In the genomic region with DNA sequence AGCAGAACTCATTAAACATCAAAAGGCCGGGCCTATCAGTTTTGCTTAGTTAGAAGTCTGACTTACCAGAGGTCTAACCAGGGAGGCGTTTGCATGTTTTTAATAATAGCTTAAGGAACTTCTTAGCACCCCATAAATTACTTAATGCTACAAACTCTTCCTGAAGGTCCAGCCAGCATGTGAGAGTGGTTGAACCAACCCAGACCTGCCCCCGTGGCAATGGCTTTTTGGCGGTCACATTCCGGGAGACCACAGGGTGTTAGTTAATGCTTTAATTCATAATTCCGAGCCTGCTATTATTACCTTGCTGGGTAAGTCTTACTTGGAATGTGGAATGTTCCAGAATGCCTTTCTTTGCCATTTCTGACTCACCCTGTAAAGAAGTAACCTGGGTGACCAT, we compare ENCODE assay signal across 11 mouse cellular contexts.
DNase-seq lines count a peak whose midpoint lies in the region; ATAC-seq and TF ChIP-seq lines count a peak whose summit lies in the region.
"Had no signal": no experiment of that assay in that cellular context is flagged by ENCODE, and none has a peak within 500 bp of the region (broad histone marks: within the 10 kb centered on the region; RNA-seq: fewer than 3 reads in every experiment).

No protein-coding gene starts in this region.

- no peak overlapping the region for H3K27ac ChIP-seq in forebrain, embryonic 14.5 days (ENCODE audit: low read depth, low read length)
- H3K27ac ChIP-seq in forebrain, embryonic 11.5 days (ENCODE audit: low read depth, low read length): no peak overlapping the region
- no peak overlapping the region for H3K27ac ChIP-seq in lung, embryonic 14.5 days (ENCODE audit: low read depth)
- H3K27ac ChIP-seq in embryonic fibroblast, embryonic 13.5 days (ENCODE audit: insufficient read depth, low read length): peak overlapping the region; percentile 20; the same call in 1 of the 2 replicates
- peak overlapping the region; percentile 70 for H3K27ac ChIP-seq in limb, embryonic 15.5 days
- H3K27ac ChIP-seq: heart, adult 2 months; hindbrain, embryonic 14.5 days had no signal

- no peak for TF ChIP-seq POLR2A in embryonic fibroblast, embryonic 13.5 days (IDR thresholded peaks at IDR 0.05; ENCODE audit: low read depth, low read length)

- no peak for TF ChIP-seq CTCF in lung, embryonic 14.5 days (IDR thresholded peaks at IDR 0.05; ENCODE audit: low read depth)
- TF ChIP-seq CTCF in embryonic fibroblast, embryonic 13.5 days (IDR thresholded peaks at IDR 0.05; ENCODE audit: borderline replicate concordance, insufficient read depth, low read length): no peak

- ATAC-seq in forebrain, embryonic 14.5 days: peak; percentile 25; the same call in 1 of the 2 replicates
- ATAC-seq in forebrain, embryonic 11.5 days (replicated peaks; ENCODE audit: low FRiP score): no peak
- 0 out of 2 replicates have a peak, but pooled peaks have one; percentile 17 for ATAC-seq in lung, embryonic 14.5 days (ENCODE audit: insufficient read depth)
- ATAC-seq in limb, embryonic 15.5 days (ENCODE audit: insufficient number of reproducible peaks, low FRiP score, low TSS enrichment, low read depth): peak; percentile 76; the same call in 1 of the 2 replicates
- ATAC-seq: intestine, embryonic 16.5 days had no signal

- peak overlapping the region; percentile 30 for H3K4me2 ChIP-seq in forebrain, embryonic 14.5 days (ENCODE audit: low read length)
- no peak overlapping the region for H3K4me2 ChIP-seq in forebrain, embryonic 11.5 days (ENCODE audit: low read depth, low read length, severe bottlenecking)
- 0 out of 2 replicates have a peak overlapping the region, but pooled peaks have one; percentile 10 for H3K4me2 ChIP-seq in lung, embryonic 14.5 days
- H3K4me2 ChIP-seq in limb, embryonic 15.5 days: peak overlapping the region; percentile 22
- H3K4me2 ChIP-seq: hindbrain, embryonic 14.5 days had no signal

- DNase-seq in forebrain, embryonic 14.5 days (ENCODE audit: low spot score): no peak
- no peak for DNase-seq in forebrain, embryonic 11.5 days (ENCODE audit: low spot score)
- DNase-seq in lung, embryonic 14.5 days: no peak
- DNase-seq in lung, adult 18-20 months: no peak
- no peak for DNase-seq in left cerebral cortex, postnatal 36 days (ENCODE audit: low spot score in 2 of 2)
- no peak for DNase-seq in urinary bladder, postnatal 4 days (ENCODE audit: low spot score in 2 of 2)

- no peaks in the 10 kb centered on the region for H3K27me3 ChIP-seq in forebrain, embryonic 14.5 days (replicated peaks; ENCODE audit: control insufficient read depth, insufficient read depth, low read length)
- no peaks in the 10 kb centered on the region for H3K27me3 ChIP-seq in forebrain, embryonic 11.5 days (ENCODE audit: control insufficient read depth, insufficient read depth, low read length)
- H3K27me3 ChIP-seq in lung, embryonic 14.5 days (ENCODE audit: insufficient read depth, low read length): no peaks in the 10 kb centered on the region
- no peaks in the 10 kb centered on the region for H3K27me3 ChIP-seq in limb, embryonic 15.5 days

- H3K9ac ChIP-seq in forebrain, embryonic 14.5 days (ENCODE audit: low read length): no peak overlapping the region
- no peak overlapping the region for H3K9ac ChIP-seq in forebrain, embryonic 11.5 days (ENCODE audit: low read length)
- H3K9ac ChIP-seq in lung, embryonic 14.5 days: no peak overlapping the region
- no peak overlapping the region for H3K9ac ChIP-seq in limb, embryonic 15.5 days
- H3K9ac ChIP-seq: hindbrain, embryonic 14.5 days had no signal

- H3K36me3 ChIP-seq in forebrain, embryonic 14.5 days (ENCODE audit: control insufficient read depth, insufficient read depth, low read length): no peaks in the 10 kb centered on the region
- H3K36me3 ChIP-seq in forebrain, embryonic 11.5 days (ENCODE audit: control insufficient read depth, insufficient read depth, low read length): no peaks in the 10 kb centered on the region
- no peaks in the 10 kb centered on the region for H3K36me3 ChIP-seq in lung, embryonic 14.5 days (ENCODE audit: insufficient read depth)
- H3K36me3 ChIP-seq in limb, embryonic 15.5 days: no peaks in the 10 kb centered on the region

- WGBS in forebrain, embryonic 14.5 days: 57% methylated on average over 6 of the region's 6 CpGs
- 56% methylated on average over 6 of the region's 6 CpGs for WGBS in forebrain, embryonic 11.5 days
- WGBS in lung, embryonic 14.5 days: 40% methylated on average over 6 of the region's 6 CpGs
- 20% methylated on average over 6 of the region's 6 CpGs for WGBS in limb, embryonic 15.5 days

- H3K4me1 ChIP-seq in forebrain, embryonic 14.5 days (ENCODE audit: control insufficient read depth, insufficient read depth, low read length): peaks cover 3% of the 10 kb centered on the region; the same call in 1 of the 2 replicates
- H3K4me1 ChIP-seq in forebrain, embryonic 11.5 days (replicated peaks; ENCODE audit: control insufficient read depth, insufficient read depth, low read length): peaks cover 4% of the 10 kb centered on the region; the same call in 1 of the 2 replicates
- peaks cover 5% of the 10 kb centered on the region; the same call in 1 of the 2 replicates for H3K4me1 ChIP-seq in lung, embryonic 14.5 days (ENCODE audit: insufficient read depth)
- H3K4me1 ChIP-seq in embryonic fibroblast, embryonic 13.5 days (ENCODE audit: control insufficient read depth, insufficient read depth, low read length): no peaks in the 10 kb centered on the region
- peaks cover 12% of the 10 kb centered on the region for H3K4me1 ChIP-seq in limb, embryonic 15.5 days

- no peaks in the 10 kb centered on the region for H3K9me3 ChIP-seq in forebrain, embryonic 14.5 days (replicated peaks; ENCODE audit: control insufficient read depth, low read length)
- no peaks in the 10 kb centered on the region for H3K9me3 ChIP-seq in forebrain, embryonic 11.5 days (ENCODE audit: control insufficient read depth, low read length)
- no peaks in the 10 kb centered on the region for H3K9me3 ChIP-seq in lung, embryonic 14.5 days (ENCODE audit: low read depth, low read length)
- no peaks in the 10 kb centered on the region for H3K9me3 ChIP-seq in limb, embryonic 15.5 days

- intact Hi-C loops in left cerebral cortex, postnatal 36 days (cut with DNase I): no loop called here

- no peak overlapping the region for H3K4me3 ChIP-seq in forebrain, embryonic 14.5 days (ENCODE audit: low read depth, low read length)
- no peak overlapping the region for H3K4me3 ChIP-seq in forebrain, embryonic 11.5 days (ENCODE audit: low read depth, low read length)
- no peak overlapping the region for H3K4me3 ChIP-seq in lung, embryonic 14.5 days (ENCODE audit: low read depth, low read length)
- H3K4me3 ChIP-seq in embryonic fibroblast, embryonic 13.5 days (ENCODE audit: insufficient read depth, low read length): no peak overlapping the region
- H3K4me3 ChIP-seq in limb, embryonic 15.5 days: no peak overlapping the region
- H3K4me3 ChIP-seq: heart, adult 2 months had no signal

Comparison
In these comparisons a context has a peak if more than half of its experiments do, and no peak if none do; other contexts are left out.
1. H3K27ac ChIP-seq: peak in embryonic fibroblast, embryonic 13.5 days (single experiment) and limb, embryonic 15.5 days (single experiment); none in forebrain, embryonic 14.5 days (single experiment), forebrain, embryonic 11.5 days (single experiment) and lung, embryonic 14.5 days (single experiment).